Mouse (Mus musculus): ENCODE measurements around the gene Pisd.

DNA sequence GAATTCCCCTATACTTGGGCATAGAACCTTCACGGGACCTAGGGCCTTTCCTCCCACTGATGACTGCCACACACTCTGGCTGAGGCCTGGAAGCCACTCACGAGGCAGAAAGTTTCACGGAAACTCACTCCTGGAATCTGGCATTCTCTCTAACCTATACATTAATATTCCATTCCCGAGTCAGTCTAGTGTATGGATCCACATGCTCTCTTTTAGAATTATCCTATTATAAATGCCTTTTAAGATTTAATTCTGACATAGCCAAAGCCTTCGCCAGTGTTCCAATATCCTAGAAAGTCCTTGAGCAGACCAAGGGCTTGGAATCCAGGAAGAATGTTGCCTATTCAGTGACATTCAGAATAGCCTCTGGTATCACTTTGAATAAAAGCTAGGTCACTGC, 74.0 kb downstream of the Pisd start:
- TF ChIP-seq CTCF (IDR thresholded peaks at IDR 0.05; ENCODE audit: control insufficient read depth, insufficient read depth, insufficient replicate concordance, low read depth, low read length) (no peak), POLR2A (IDR thresholded peaks at IDR 0.05; ENCODE audit: control insufficient read depth, low read depth, low read length) (no peak)
